Mouse (Mus musculus): ENCODE measurements around the gene Bcdin3d. TPM values are rescaled to one million over a fixed set of nuclear protein-coding genes. Genes with fewer than 3 reads are reported as not detected.

The Bcdin3d gene
- polyA plus RNA-seq, 1 experiment from 2014 or later, result 13.7 TPM

- peaks cover 87% of the 10 kb centered on the region for H3K27me3 ChIP-seq (ENCODE audit: insufficient read depth, poor library complexity, severe bottlenecking)
- WGBS, result 15% methylated on average over 5 of the region's 5 CpGs
- peaks cover 68% of the 10 kb centered on the region for H3K4me1 ChIP-seq
Observed at GRCm38 (mm10) chr15:99500320-99500719, 25.8 kb upstream of the Bcdin3d start.

GRCm38 (mm10) chr15:99499726-99500125 is 25.2 kb upstream of the Bcdin3d start:
- Histone ChIP-seq H3K27ac (0 out of 2 replicates have a peak overlapping the region, but pooled peaks have one; percentile 22), H3K36me3 (no peaks in the 10 kb centered on the region), H3K4me3 (0 out of 2 replicates have a peak overlapping the region, but pooled peaks have one; percentile 3), H3K4me1 (peaks cover 63% of the 10 kb centered on the region), H3K9me3 (no peaks in the 10 kb centered on the region), H3K27me3 (ENCODE audit: insufficient read depth, poor library complexity, severe bottlenecking) (peaks cover 85% of the 10 kb centered on the region)
- WGBS, result 28% methylated on average over 6 of the region's 6 CpGs
- DNase-seq (ENCODE audit: low spot score), result no peak

More at GRCm38 (mm10) chr15:99500320-99500719, 25.8 kb upstream of the Bcdin3d start:
- H3K36me3 ChIP-seq, result no peaks in the 10 kb centered on the region
- H3K27ac ChIP-seq, result peak overlapping the region; percentile 22; the same call in 1 of the 2 replicates
- no peak overlapping the region for H3K4me3 ChIP-seq
- no peak for DNase-seq (ENCODE audit: low spot score)
- no peaks in the 10 kb centered on the region for H3K9me3 ChIP-seq

- Histone ChIP-seq H3K27me3 (ENCODE audit: insufficient read depth, poor library complexity, severe bottlenecking) (peaks cover 85% of the 10 kb centered on the region), H3K4me3 (no peak overlapping the region), H3K9me3 (no peaks in the 10 kb centered on the region), H3K4me1 (peaks cover 63% of the 10 kb centered on the region), H3K27ac (peak overlapping the region; percentile 1; the same call in 1 of the 2 replicates), H3K36me3 (no peaks in the 10 kb centered on the region)
- 22% methylated on average over 4 of the region's 4 CpGs for WGBS
- no peak for DNase-seq (ENCODE audit: low spot score)
Observed at GRCm38 (mm10) chr15:99498781-99499180, 24.3 kb upstream of the Bcdin3d start.

GRCm38 (mm10) chr15:99498356-99498755 is 23.8 kb upstream of the Bcdin3d start:
- H3K9me3 ChIP-seq, result no peaks in the 10 kb centered on the region
- H3K4me3 ChIP-seq, result no peak overlapping the region
- H3K27ac ChIP-seq, result 0 out of 2 replicates have a peak overlapping the region, but pooled peaks have one; percentile 2
- DNase-seq (ENCODE audit: low spot score), result no peak
- H3K27me3 ChIP-seq (ENCODE audit: insufficient read depth, poor library complexity, severe bottlenecking), result peaks cover 85% of the 10 kb centered on the region
- 70% methylated on average over 4 of the region's 4 CpGs for WGBS
- peaks cover 60% of the 10 kb centered on the region for H3K4me1 ChIP-seq
- H3K36me3 ChIP-seq, result no peaks in the 10 kb centered on the region

- Histone ChIP-seq H3K27ac (0 out of 2 replicates have a peak overlapping the region, but pooled peaks have one; percentile 2), H3K4me1 (peaks cover 55% of the 10 kb centered on the region), H3K36me3 (no peaks in the 10 kb centered on the region), H3K9me3 (no peaks in the 10 kb centered on the region), H3K4me3 (no peak overlapping the region), H3K27me3 (ENCODE audit: insufficient read depth, poor library complexity, severe bottlenecking) (peaks cover 84% of the 10 kb centered on the region)
- DNase-seq (ENCODE audit: low spot score), result no peak
- whole genome bisulfite sequencing, result 51% methylated on average over 12 of the region's 12 CpGs
Observed at GRCm38 (mm10) chr15:99497527-99498242, 23.2 kb upstream of the Bcdin3d start.

- Histone ChIP-seq H3K36me3 (no peaks in the 10 kb centered on the region), H3K27ac (no peak overlapping the region), H3K4me3 (no peak overlapping the region), H3K4me1 (peaks cover 50% of the 10 kb centered on the region), H3K27me3 (ENCODE audit: insufficient read depth, poor library complexity, severe bottlenecking) (peaks cover 82% of the 10 kb centered on the region), H3K9me3 (no peaks in the 10 kb centered on the region)
- WGBS, result 9% methylated on average over 4 of the region's 4 CpGs
- peak; percentile 78 for DNase-seq (ENCODE audit: low spot score)
Observed at GRCm38 (mm10) chr15:99497061-99497460, 22.5 kb upstream of the Bcdin3d start.

GRCm38 (mm10) chr15:99484745-99485144 is 10.2 kb upstream of the Bcdin3d start:
- no peak overlapping the region for H3K27ac ChIP-seq
- no peak for DNase-seq (ENCODE audit: low spot score)
- 66% methylated on average over 6 of the region's 6 CpGs for WGBS
- H3K27me3 ChIP-seq (ENCODE audit: insufficient read depth, poor library complexity, severe bottlenecking), result peaks cover 7% of the 10 kb centered on the region; the same call in 1 of the 2 replicates
- no peaks in the 10 kb centered on the region for H3K9me3 ChIP-seq
- no peak overlapping the region for H3K4me3 ChIP-seq
- 0 out of 2 replicates have a peak, but pooled peaks cover 3% of the 10 kb centered on the region for H3K4me1 ChIP-seq
- H3K36me3 ChIP-seq, result no peaks in the 10 kb centered on the region

- Histone ChIP-seq H3K27ac (no peak overlapping the region), H3K4me3 (no peak overlapping the region), H3K4me1 (peaks cover 26% of the 10 kb centered on the region), H3K36me3 (peaks cover 3% of the 10 kb centered on the region), H3K9me3 (no peaks in the 10 kb centered on the region), H3K27me3 (ENCODE audit: insufficient read depth, poor library complexity, severe bottlenecking) (no peaks in the 10 kb centered on the region)
- DNase-seq (ENCODE audit: low spot score), result no peak
- whole genome bisulfite sequencing, result 85% methylated on average over 1 of the region's 1 CpGs
Observed at GRCm38 (mm10) chr15:99475814-99476213, 1.3 kb upstream of the Bcdin3d start.

- H3K27ac ChIP-seq, result peak overlapping the region; percentile 97
- WGBS, result 5% methylated on average over 38 of the region's 38 CpGs
- peak overlapping the region; percentile 87 for H3K4me3 ChIP-seq
- H3K36me3 ChIP-seq, result peaks cover 20% of the 10 kb centered on the region
- H3K4me1 ChIP-seq, result peaks cover 31% of the 10 kb centered on the region
- H3K9me3 ChIP-seq, result no peaks in the 10 kb centered on the region
- H3K27me3 ChIP-seq (ENCODE audit: insufficient read depth, poor library complexity, severe bottlenecking), result no peaks in the 10 kb centered on the region
- DNase-seq (ENCODE audit: low spot score), result peak; percentile 89
Observed at GRCm38 (mm10) chr15:99473801-99474575, 542 bp downstream of the Bcdin3d start.

GRCm38 (mm10) chr15:99472972-99473371 is 1.6 kb downstream of the Bcdin3d start:
- Histone ChIP-seq H3K36me3 (peaks cover 21% of the 10 kb centered on the region), H3K27ac (no peak overlapping the region), H3K4me3 (0 out of 2 replicates have a peak overlapping the region, but pooled peaks have one; percentile 87), H3K4me1 (peaks cover 38% of the 10 kb centered on the region), H3K9me3 (no peaks in the 10 kb centered on the region), H3K27me3 (ENCODE audit: insufficient read depth, poor library complexity, severe bottlenecking) (no peaks in the 10 kb centered on the region)
- no peak for DNase-seq (ENCODE audit: low spot score)
- 87% methylated on average over 7 of the region's 7 CpGs for WGBS

GRCm38 (mm10) chr15:99471677-99472063 is 2.9 kb downstream of the Bcdin3d start:
- DNase-seq (ENCODE audit: low spot score), result no peak
- Histone ChIP-seq H3K27ac (no peak overlapping the region), H3K27me3 (ENCODE audit: insufficient read depth, poor library complexity, severe bottlenecking) (no peaks in the 10 kb centered on the region), H3K4me1 (peaks cover 45% of the 10 kb centered on the region), H3K9me3 (no peaks in the 10 kb centered on the region), H3K36me3 (peaks cover 21% of the 10 kb centered on the region), H3K4me3 (no peak overlapping the region)
- 74% methylated on average over 14 of the region's 14 CpGs for WGBS

GRCm38 (mm10) chr15:99470971-99471676 is 3.4 kb downstream of the Bcdin3d start:
- Histone ChIP-seq H3K27me3 (ENCODE audit: insufficient read depth, poor library complexity, severe bottlenecking) (no peaks in the 10 kb centered on the region), H3K4me3 (no peak overlapping the region), H3K36me3 (peaks cover 21% of the 10 kb centered on the region), H3K9me3 (no peaks in the 10 kb centered on the region), H3K27ac (peak overlapping the region; percentile 73), H3K4me1 (peaks cover 45% of the 10 kb centered on the region)
- WGBS, result 56% methylated on average over 17 of the region's 17 CpGs
- DNase-seq (ENCODE audit: low spot score), result no peak
